Mouse (Mus musculus) thymus, postnatal 4 days (tissue): ENCODE data around the gene Otud3.
"Not testable (repeated sequence)": the region's sequence is repeated elsewhere in the genome, so short reads cannot be mapped to it uniquely, and the experiment has no call there.

Experiments
- DNase-seq: peaks from one replicate; pipeline ENCODE4 v3.0.0; 2021

The Otud3 gene

DNA sequence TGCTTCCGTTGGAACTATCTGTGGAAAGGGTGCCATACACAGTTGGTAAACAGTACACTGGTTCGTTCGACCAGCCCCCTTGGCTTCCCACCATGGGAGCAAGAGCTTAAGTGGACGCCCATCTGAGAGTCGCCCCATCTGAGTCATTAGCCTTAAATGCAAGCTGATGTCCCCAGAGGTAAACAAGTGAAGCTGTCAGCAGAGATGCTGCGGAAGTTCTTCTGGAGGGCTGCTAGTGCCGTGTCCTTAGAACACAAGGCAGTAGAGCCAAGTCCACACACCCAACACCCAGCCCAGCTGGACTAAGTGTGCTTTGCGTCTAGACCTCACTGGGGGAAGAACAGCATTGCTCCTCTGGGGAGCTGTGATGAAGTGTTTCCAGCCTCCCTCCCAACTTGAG is 24.1 kb downstream of the Otud3 start:
- DNase-seq = no peak

DNA sequence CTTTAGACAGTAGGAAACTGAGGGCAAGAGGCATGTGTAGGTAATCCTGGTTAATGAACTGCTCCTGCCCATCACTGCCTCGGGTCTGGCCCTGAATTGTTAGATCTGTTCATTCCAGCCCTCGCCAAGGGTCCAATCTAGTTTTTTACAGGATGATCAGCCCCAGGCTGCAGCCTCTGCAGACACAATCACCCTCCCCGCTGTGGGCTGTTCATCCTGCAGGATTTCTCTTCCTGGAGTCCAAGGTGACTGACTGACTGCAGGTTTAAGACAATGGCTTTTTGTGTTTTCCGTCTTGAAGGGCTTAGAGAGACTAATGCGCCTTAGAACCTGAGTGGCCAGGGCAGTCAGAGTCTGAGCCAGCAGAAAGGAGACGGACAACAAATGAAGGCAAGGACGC is 24.6 kb downstream of the Otud3 start:
- no peak for DNase-seq

DNA sequence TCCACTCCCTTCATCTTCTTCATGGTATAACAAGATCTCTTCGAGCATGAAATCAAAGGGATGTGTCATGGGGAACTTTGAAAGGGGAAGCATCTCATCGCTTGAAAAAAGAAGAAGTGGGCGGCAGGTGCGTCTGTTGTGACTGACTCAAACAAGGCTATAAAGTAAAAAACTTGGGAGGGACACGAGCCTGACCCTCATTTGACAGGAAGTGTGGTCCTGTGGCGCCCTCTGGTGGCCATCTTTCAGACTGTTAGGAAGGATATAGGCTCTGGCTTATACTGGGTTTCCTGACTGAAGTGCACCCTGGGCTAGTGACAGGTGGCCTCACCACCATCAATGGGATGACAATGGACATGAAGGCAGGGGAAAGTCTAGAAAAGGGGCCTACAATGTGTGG is 29.5 kb downstream of the Otud3 start:
- DNase-seq = peak; percentile 87

DNA sequence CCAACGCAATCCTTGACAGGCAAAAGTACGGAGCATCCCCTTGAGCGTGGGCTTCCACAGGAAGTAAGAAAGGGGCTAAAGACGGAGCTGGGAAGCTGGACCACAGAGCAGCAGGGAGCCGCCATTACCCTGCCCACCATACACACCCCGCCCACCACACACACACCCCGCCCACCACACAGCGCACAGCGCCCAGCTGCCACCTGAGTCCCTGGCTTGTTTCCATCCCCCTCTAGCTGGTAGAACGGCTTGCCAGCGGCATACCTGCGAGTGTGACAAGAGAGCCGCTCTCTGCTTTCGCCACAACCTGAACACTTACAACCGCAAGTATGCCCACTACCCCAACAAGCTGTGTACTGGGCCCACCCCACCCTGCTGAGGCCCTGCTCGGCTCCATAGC is 31.6 kb downstream of the Otud3 start:
- DNase-seq = peak; percentile 26

DNA sequence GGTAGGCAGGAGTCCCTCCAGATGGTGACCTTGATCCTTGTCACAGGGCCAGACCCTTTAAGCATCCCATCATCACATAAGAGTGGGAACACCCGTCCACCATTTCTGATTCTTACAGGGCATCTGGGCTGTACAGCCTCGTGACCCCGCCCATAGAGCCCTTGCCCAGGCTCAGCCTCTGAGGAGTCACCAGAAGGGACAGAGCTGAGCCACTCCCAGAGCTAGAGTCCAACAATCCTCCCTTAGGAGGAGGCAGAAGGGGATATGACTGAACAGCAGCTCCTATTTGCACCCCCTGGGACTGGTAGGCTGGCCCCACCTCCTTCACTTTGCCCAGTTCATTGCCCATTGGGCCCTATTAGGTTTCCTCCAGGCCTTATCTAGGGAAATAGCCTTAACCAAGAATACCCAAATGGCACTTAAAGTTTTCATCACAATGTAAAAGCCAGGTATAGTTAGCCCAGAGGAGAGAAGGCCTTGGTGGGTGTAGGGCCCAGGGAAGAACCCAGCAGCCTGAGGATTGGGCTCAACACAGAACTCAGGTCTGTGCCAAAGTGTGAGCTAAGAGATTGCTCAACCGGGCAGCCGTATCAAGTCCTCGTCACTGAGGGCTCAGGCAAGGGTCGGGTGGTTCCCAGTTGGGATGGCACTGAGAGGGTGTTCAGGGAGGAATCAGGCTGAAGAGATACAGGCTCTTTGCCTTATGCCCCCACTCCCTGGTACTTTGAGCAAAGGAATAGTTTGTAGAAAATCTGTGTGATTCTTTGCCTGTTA is 32.7 kb downstream of the Otud3 start:
- DNase-seq = no peak

DNA sequence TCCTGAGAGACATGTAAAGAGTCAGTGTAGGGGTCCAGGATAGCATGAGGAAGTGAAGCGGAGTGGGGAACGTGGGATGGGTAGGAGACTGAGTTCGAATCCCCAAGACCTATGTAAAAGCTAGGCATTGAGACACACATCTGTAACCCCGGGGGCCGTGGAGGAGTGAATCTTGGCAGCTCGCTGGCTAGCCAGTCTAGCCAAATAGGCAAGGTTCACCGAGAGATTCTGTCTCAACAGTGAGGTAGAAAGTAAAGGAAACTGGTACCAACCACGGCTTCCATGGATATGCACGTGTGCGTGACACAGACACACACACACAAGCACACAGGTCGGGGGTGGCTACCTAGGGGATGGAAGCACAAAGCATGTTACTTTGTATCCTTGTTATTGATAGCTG is 33.9 kb downstream of the Otud3 start:
- DNase-seq = no peak

DNA sequence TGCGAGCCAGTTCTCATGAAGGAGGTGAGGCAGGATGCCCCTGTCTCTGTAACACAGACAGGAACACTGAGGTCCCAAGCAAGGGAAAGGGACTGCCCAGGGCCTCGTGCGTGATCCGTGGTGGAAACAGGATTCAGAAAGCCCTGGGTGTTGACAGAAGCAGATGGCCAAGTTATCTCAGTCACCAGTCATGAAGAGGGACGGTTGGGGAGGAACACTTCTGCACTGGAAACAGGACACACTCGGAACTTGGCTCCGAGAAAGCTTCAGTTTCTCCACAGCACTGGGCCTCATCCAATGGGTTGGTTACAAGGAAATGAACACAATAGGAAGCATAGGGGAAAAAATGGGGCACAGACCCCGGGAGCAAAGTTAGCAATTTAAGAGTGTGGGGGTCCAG is 35.0 kb downstream of the Otud3 start:
- DNase-seq = no peak

DNA sequence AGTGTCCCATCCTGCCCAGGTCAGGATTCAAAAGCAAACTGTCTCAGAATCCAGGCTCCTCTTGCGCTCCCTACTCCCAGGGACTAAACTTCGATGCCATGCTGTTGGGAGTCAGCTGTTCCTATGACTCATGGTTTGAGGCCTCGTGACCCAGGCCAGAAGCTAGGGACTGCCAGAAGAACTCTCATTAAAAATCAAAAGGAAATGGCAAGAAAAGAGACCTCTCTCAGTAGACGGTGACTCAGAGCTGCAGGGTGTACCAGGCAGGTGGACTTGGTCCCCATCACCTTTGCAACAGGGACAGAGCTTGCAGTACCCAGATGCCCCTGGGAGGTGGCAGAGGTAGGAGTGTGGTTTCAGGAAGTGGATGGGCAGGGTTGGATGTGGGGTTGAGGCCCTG is 36.0 kb downstream of the Otud3 start, which contains the start of gene Pla2g2e:
Gene Pla2g2e, plus strand, starts transcription at position 212 of the 400 bp plus-strand sequence.
- DNase-seq = no peak

DNA sequence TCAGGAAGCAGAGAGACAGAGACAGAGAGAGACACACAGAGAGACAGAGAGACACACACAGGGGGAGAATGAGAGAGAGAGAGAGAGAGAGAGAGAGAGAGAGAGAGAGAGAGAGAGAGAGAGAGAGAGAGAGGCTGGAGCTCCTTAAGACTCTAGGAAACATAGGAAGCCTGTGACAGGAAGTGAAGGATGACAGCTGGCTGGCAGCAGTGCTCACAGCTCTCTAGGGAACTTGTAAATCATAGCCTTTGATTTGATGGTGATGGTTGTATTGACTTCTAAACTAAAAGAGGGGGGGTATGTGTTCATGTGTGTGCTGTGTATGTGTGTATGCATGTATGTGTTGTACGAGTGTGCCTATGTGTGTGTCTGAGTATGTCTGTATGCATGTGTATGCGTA is 37.8 kb downstream of the Otud3 start:
- no peak for DNase-seq

DNA sequence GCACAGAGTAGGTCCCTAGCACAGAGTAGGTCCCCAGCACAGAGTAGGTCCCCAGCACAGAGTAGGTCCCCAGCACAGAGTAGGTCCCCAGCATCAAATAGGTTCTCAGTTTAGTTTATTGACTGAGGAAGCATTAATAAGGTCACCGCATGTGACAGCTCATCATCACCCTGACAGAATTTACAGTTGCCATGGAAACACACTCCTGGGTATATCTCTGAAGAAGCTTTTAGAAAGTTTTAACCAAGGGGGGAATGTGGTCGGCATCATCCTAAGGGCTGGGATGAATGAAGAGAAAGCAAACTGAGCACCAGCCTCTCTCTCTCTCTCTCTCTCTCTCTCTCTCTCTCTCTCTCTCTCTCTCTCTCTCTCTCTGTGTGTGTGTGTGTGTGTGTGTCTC is 38.5 kb downstream of the Otud3 start:
- DNase-seq = not testable (repeated sequence)

DNA sequence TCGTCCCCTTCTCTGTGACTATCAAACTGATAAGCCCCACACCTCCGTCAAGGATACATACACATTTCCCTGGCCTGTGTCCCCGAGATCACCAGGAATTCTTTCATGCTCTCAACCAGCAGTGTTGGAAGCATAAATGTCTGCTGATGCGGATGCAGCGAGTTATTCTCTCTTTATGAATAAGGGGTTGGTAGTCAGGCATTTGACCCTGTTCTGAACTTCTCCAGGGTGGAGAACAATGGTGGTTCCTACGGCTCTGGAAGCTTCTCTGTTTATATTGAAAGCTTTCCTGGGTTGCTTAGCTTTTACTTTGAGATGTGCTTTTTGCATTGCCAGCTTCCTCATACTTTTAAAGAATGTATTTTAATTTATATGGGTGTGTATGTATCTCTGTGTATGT is 39.9 kb downstream of the Otud3 start, which contains the start of gene Gm13030:
Gene Gm13030, minus strand, starts transcription at position 101 of the 400 bp plus-strand sequence.
- no peak for DNase-seq

DNA sequence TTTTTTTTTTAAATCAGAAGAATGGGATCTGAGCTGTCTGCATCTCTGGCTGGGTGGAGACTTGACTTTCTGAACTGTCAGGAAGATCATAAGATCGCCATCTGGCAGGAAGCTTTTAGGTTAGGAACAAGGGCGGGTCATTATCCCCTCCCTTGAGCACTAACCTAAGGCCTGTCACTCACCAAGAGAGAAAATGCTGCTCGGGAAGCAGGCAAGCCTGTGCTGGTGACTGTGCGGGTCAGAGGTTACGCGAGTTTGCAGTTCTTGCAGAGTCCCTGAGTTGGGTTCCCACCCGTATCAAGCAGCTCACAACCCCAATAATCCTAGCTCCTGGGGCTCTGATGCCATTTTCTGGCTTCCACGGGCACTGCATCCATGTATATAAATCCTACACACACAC is 45.1 kb downstream of the Otud3 start:
- no peak for DNase-seq

DNA sequence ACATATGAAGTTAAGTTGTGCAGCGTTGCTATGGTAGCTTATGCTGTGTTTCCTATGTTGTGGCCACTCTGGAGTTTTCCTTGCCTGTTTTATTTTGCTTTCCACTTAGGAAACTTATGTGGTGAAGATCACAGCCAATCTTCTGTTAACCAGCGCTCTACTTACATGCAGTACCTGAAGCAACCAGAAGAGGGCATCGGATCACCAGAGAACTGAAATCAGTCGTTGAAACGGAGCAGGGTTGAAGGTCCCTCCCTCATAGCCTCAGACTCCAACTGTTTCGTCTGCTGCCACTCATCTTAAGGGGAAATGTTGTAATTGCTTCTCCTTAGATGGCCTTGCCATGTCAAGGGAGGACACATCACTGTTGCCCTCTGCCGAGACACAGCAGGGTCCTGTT is 47.3 kb downstream of the Otud3 start:
- DNase-seq = peak; percentile 75

DNA sequence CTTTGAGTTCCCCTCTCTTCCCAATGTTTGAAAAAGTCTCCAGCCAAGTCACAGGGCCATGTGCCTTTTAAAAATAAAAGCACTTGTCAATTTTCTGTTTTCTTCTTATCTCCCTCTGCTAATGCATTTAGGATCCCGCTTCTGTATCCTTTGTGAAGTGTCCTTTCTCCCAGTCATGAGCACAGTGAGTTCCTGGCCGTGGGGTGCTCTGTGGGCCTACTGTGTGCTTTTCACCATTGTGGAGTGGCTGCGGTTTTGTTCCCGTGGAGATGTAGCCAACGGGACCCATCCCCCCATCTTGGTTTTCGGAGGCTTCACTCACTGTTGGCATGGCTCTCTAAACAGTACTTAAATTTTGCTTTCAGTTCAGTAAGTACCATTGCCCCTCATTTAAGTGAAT is 47.8 kb downstream of the Otud3 start:
- DNase-seq = no peak

DNA sequence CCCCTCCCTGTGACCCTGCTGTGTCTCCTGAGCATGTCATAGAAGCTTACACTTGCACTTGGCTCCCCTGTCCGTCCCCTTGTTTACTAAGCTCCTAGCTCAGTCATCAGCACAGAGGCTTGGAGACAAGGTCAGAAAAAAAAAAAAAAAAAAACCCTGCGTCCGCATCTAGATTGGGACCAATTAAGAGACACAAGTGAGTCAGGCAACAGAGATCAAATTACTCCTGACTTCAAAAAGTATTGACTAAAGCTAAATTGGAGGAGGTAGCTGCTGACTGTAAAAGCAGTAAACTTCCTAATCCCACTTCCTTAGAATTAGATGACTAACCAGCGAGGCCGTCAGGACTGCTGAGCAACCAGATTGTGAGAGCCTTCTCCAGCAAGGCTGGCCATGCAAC is 48.7 kb downstream of the Otud3 start:
- DNase-seq = no peak

DNA sequence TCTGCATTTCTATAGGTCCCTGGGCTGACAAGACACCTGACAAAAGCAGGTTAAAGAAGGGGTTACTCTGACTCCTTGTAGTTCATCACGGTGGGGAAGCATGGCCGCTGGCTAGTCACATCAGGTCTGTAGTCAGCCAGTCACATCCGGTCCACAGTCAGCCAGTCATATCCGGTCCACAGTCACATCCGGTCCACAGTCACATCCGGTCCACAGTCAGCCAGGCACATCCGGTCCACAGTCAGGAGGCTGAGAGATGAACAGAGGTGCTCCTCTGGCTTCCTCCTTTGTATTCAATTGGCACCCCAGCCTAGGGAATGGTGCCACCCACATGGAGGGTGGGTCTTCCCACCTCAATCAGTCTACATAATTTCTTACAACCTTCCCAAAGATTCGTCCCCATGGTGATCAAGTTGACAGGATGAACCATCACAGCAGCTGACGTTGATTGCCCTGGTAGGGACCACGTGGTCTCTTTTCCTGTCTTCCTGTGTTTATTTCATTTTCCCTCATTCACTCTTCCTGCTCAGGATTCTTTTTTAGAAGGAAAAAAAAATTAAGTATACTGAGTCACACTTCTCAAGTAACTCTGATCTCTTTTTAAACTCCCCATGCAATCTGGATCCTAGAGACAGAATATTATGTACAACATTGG is 50.3 kb downstream of the Otud3 start, which contains the start of gene Pla2g5:
Gene Pla2g5, minus strand, starts transcription at position 139 of the 655 bp plus-strand sequence.
- DNase-seq = no peak

DNA sequence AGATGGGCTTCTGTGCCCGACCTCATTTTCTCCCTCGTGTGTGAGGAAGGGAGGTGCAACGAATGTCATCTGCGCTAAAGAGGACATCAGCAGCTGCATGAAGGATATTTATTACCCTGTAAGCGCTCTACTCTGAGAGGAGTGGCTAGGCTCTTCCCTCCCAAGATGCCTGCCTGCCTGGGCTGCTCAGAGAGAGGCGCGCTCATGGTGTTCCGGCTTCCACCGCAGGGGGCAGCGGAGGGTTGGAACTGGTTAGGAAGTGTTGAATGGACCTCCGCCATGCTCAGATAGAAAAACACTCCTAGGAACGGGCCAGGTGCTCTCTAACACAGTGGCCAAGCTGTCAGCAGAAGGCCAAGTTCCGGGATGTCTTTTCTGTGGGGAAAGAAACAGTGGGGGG is 54.0 kb downstream of the Otud3 start:
- peak; percentile 82 for DNase-seq

DNA sequence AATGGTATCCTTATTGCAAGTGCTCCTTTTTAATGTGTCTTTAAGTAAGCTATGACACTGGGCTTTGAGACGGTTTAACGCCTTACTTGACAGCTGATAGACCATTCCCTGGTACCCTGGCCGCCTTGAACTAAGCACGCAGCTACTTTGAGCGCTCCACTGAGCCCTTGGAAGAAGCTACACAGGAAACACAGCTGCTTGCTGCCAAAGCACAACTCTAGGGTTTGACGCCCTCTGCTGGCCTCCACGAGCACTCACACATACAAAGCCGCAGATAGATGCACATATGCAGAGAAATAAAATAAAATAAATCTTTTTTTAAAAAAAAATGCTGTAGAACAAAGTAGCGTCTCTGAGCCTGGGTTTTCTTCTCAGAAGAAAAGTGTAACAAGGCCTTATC is 54.5 kb downstream of the Otud3 start:
- peak; percentile 49 for DNase-seq

DNA sequence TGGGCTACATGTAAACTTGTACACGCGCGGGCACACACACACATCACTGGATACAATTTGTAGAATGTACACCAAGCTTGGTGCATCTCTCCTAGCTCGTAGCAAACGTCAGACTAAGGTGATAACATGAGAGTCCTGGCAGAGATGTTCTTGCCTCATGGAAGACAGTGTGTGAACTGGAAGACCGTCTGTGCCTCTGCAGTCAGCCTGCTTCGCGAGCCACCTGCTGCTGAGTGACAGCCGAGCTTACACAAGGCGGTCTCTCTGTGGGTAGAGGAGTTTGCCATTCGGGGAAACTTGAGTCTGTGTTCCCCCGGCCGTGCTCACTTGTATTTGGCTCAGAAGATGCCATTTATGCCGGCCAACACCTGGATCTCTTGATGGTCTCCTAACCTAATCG is 55.3 kb downstream of the Otud3 start:
- DNase-seq = no peak

DNA sequence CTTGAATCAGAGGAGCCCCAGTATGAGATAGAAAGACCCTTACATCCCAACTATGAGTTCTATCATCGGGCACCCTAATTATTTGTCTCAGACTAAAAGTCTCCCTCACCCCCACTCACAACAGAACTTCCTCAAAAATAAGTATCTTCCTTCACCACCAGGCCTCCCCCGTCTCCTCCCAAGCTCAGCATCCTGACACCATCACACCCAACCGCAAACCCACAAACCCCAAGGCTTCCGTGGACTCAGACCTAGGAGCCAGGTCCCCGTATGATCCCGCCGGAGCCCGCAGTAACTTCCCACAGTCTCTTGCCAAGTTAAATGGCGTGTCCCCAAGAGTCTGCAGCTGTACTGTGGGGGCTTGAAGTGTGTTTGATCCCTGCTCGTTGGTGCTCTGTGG is 56.2 kb downstream of the Otud3 start:
- no peak for DNase-seq

DNA sequence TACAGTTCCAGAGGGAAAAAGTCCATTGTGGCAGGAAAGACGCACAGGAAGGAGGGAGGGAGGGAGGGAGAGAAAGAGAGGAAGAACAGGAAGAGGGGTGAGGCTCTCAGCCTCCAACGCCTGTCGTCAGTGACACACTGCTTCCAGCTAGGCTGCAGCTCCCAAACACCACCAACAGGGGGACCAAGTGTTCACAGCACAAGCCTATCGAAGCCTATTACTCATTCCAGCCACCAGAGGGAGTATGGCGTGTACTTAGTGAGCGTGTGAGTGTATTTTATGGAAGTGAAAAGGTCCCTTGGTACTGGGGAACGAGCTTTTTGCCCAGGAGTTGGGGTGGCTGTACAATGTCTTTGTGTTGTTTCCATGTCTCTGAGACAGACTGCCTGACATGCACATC is 57.3 kb downstream of the Otud3 start:
- peak; percentile 78 for DNase-seq

DNA sequence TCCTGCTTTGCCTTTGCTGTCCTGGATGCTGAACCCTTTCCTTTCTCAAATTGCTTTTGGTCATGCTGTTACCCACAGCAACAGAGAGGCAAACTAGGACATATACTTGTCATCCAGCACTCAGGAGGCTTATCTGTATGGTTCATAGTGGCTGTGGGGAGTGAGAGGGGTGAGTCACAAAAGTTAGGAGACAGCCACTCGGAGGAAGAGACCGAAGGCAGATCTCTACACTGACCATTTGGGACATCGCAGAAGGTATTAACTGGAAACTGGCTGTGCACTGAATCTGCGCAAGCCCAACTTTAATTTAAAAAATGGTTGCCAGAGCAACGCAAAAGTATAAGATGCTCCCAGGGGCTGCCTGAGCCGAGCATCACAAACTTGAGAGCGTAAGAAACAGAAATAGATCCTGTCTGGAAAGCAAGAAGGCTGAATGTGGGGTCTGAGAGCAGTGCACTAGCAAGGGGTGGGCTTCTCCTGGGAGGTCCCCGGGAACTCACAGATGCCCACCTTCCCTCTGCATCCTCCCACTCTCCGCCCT is 58.6 kb downstream of the Otud3 start:
- no peak for DNase-seq

DNA sequence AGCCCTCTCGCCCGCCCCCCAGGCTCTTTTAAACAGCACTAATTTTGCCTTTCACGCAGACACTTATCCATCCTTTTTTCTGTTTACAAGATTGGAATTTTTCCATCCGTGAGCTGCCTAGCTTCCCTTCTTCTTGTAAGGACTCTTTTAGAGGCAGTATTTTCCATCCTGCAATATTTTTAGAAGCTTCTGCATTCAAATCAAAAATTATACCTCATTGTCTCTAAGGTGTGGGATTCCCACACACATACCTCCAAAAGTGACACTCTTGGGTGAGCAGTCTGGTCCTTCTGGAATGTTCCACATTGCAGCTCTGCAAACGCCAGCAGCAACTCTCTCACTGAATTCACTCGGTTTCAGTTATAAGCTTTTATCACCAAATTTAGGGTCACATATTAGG is 60.8 kb downstream of the Otud3 start:
- no peak for DNase-seq

DNA sequence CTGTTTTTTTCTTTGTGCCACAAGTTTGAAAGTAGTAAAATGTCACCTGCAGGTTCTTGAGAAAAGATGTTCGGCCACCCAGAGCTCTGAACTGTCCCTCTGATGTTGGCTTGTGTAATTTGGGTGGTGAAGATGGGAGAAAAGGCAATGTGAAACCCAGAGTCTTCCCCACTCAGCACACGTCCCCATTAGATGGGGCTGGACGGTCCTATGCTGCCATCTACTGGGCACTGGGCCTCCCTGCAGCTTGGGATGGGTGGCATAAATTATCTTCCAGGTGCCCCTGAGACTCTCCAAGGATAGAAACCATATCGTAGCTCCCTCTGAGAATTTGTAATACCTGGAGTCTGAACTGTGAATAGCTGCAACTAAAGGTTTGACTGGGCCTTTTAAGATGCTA is 62.3 kb downstream of the Otud3 start:
- peak; percentile 79 for DNase-seq
